Mouse (Mus musculus): ENCODE data around the gene Selenbp2. TPM values are rescaled to one million over a fixed set of nuclear protein-coding genes. Genes with fewer than 3 reads are reported as not detected.
"Not testable (repeated sequence)": the region's sequence is repeated elsewhere in the genome, so short reads cannot be mapped to it uniquely, and the experiment has no call there.

Selenbp2 gene
- polyA plus RNA-seq, 1 experiment from 2014 or later = 0.53 TPM

GRCm38 (mm10) chr3:94679351-94679841 is 14.0 kb upstream of the Selenbp2 start:
- Histone ChIP-seq H3K9ac (no peak overlapping the region), H3K27ac (replicated peaks) (no peak overlapping the region), H3K27me3 (no peaks in the 10 kb centered on the region), H3K4me1 (replicated peaks) (no peaks in the 10 kb centered on the region), H3K4me2 (no peak overlapping the region), H3K9me3 (no peaks in the 10 kb centered on the region), H3K4me3 (no peak overlapping the region), H3K36me3 (no peaks in the 10 kb centered on the region)
- WGBS = 83% methylated on average over 8 of the region's 8 CpGs
- no peak for ATAC-seq (ENCODE audit: low read depth)

- H3K9ac ChIP-seq; H3K4me3 ChIP-seq; H3K9me3 ChIP-seq; H3K4me2 ChIP-seq; ATAC-seq (ENCODE audit: low read depth); H3K27ac ChIP-seq (replicated peaks); H3K27me3 ChIP-seq; H3K36me3 ChIP-seq; H3K4me1 ChIP-seq (replicated peaks): not testable (repeated sequence)
- 93% methylated on average over 12 of the region's 12 CpGs for WGBS
Observed at GRCm38 (mm10) chr3:94680032-94680431, 13.3 kb upstream of the Selenbp2 start.

GRCm38 (mm10) chr3:94680783-94681182 is 12.6 kb upstream of the Selenbp2 start:
- no peak overlapping the region for H3K4me3 ChIP-seq
- H3K27me3 ChIP-seq = no peaks in the 10 kb centered on the region
- H3K9me3 ChIP-seq = no peaks in the 10 kb centered on the region
- no peaks in the 10 kb centered on the region for H3K4me1 ChIP-seq (replicated peaks)
- 92% methylated on average over 16 of the region's 16 CpGs for WGBS
- no peak overlapping the region for H3K4me2 ChIP-seq
- no peak overlapping the region for H3K27ac ChIP-seq (replicated peaks)
- no peaks in the 10 kb centered on the region for H3K36me3 ChIP-seq
- no peak overlapping the region for H3K9ac ChIP-seq
- no peak for ATAC-seq (ENCODE audit: low read depth)

DNA sequence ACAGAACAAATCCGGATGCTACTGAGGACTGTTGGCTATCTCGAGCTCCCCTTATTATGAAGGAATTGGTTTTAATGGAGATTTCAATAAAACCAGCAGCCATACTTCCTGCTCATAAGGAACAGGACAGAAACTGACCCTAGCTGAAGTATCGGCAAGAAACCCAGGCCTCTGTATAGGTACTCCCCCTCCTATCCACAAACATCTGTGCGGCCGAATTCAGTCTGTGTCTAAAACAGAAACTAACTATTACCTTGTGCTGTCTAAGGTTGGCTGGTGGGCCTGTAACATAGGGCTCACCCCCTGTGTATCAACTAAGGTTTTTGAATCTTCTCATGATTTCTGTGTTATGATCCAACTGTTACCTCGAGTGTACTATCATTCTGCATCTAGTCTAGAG is 9.7 kb upstream of the Selenbp2 start:
- no peaks in the 10 kb centered on the region for H3K36me3 ChIP-seq
- 88% methylated on average over 6 of the region's 6 CpGs for WGBS
- no peak overlapping the region for H3K27ac ChIP-seq (replicated peaks)
- ATAC-seq (ENCODE audit: low read depth) = no peak
- H3K9me3 ChIP-seq = no peaks in the 10 kb centered on the region
- H3K4me2 ChIP-seq = no peak overlapping the region
- H3K4me1 ChIP-seq (replicated peaks) = no peaks in the 10 kb centered on the region
- H3K9ac ChIP-seq = no peak overlapping the region
- H3K4me3 ChIP-seq = no peak overlapping the region
- H3K27me3 ChIP-seq = no peaks in the 10 kb centered on the region

DNA sequence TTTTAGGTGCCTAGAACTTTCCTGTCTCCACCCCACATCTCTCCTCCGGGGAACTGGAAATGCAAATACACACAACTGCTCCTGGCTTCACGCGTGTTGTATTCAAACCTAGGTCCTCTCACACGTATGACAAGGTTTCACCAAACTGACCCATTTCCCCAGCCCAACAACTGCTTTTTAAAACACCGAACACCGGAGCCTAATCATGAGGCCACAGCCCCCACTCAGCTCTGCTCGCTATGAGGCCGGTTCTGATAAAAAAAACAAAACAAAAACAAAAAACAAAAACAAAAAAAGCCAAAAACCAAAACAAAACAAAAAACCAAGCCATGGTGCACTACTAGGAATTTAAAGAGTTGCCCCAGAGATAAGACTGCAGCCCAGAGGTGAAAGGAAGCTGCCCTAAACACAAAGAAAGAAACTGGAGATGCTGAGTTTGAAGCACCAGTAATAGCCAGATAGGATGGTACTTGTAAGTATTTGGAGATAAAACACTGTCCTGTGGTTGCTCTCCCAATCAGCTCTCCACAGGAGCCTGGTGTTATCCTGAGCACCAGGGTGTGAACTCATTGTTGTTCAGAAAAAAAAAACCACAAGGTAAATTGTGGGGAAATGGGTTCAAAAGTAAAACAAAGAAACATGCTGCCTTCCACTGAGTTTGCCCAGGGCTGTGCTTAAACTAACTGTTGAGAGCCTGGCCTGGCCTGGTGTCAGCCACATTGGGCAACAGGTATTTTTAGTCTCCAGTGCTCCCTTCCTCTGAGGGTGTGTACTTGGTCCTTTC is 7.2 kb upstream of the Selenbp2 start:
- H3K4me1 ChIP-seq (replicated peaks); H3K4me2 ChIP-seq; H3K27me3 ChIP-seq; ATAC-seq (ENCODE audit: low read depth); H3K4me3 ChIP-seq; H3K9ac ChIP-seq; H3K9me3 ChIP-seq; H3K36me3 ChIP-seq; H3K27ac ChIP-seq (replicated peaks): not testable (repeated sequence)
- WGBS = 88% methylated on average over 8 of the region's 8 CpGs

DNA sequence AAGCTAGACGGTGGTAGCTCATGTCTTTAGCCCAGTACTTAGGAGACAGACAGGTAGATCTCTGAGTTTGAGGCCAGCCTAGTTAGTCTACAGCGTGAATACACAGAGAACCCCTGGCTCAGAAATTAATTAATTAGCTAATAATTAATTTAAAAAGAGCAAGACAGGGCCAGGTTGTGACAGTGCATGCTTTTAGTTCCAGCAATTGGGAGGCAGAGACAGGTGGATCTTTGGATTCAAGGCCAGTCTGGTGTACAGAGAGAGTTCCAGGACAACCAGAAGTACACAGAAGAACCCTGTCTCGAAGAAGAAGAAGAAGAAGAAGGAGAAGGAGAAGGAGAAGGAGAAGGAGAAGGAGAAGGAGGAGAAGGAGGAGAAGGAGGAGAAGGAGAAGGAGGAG is 4.7 kb upstream of the Selenbp2 start:
- H3K9me3 ChIP-seq; H3K4me2 ChIP-seq; H3K9ac ChIP-seq; H3K27ac ChIP-seq (replicated peaks); H3K27me3 ChIP-seq; ATAC-seq (ENCODE audit: low read depth); H3K4me1 ChIP-seq (replicated peaks); H3K4me3 ChIP-seq; H3K36me3 ChIP-seq: not testable (repeated sequence)
- WGBS = 88% methylated on average over 3 of the region's 3 CpGs

GRCm38 (mm10) chr3:94689195-94689594 is 4.2 kb upstream of the Selenbp2 start:
- not testable (repeated sequence) for H3K4me3 ChIP-seq; H3K27me3 ChIP-seq; H3K4me1 ChIP-seq (replicated peaks); H3K4me2 ChIP-seq; H3K36me3 ChIP-seq; H3K9ac ChIP-seq; H3K9me3 ChIP-seq; ATAC-seq (ENCODE audit: low read depth); H3K27ac ChIP-seq (replicated peaks)
- 80% methylated on average over 1 of the region's 1 CpGs for WGBS

- not testable (repeated sequence) for H3K27me3 ChIP-seq; H3K4me1 ChIP-seq (replicated peaks); H3K4me2 ChIP-seq; H3K4me3 ChIP-seq; H3K9me3 ChIP-seq; H3K27ac ChIP-seq (replicated peaks); ATAC-seq (ENCODE audit: low read depth); H3K9ac ChIP-seq; H3K36me3 ChIP-seq
- 63% methylated on average over 6 of the region's 6 CpGs for WGBS
Observed at GRCm38 (mm10) chr3:94690162-94690561, 3.2 kb upstream of the Selenbp2 start.

- Histone ChIP-seq H3K27me3 (no peaks in the 10 kb centered on the region), H3K4me3 (no peak overlapping the region)
- no peak for ATAC-seq (ENCODE audit: low read depth)
Observed at GRCm38 (mm10) chr3:94690616-94691247, 2.6 kb upstream of the Selenbp2 start.

DNA sequence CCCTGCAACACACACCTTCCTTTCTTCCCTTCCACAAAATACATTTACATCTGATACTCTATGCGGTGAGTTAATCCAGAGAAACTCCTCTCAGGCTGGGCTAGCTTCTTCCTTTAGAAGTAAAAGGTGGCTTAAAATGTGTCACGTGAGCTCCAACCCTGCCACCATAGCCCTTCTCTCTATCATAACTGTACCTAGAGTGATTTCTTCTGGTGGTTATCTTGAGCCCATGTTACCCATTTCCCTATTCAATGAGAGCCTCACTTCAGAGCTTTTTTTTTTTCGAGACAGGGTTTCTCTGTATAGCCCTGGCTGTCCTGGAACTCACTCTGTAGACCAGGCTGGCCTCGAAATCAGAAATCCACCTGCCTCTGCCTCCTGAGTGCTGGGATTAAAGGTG is 1.7 kb upstream of the Selenbp2 start:
- not testable (repeated sequence) for H3K27ac ChIP-seq (replicated peaks); H3K4me1 ChIP-seq (replicated peaks); H3K9me3 ChIP-seq; ATAC-seq (ENCODE audit: low read depth); H3K36me3 ChIP-seq; H3K27me3 ChIP-seq; H3K4me3 ChIP-seq; H3K4me2 ChIP-seq; H3K9ac ChIP-seq
- 92% methylated on average over 4 of the region's 4 CpGs for WGBS

More at GRCm38 (mm10) chr3:94690616-94691247, 2.6 kb upstream of the Selenbp2 start:
- no peak overlapping the region for H3K27ac ChIP-seq (replicated peaks)
- H3K4me1 ChIP-seq (replicated peaks) = no peaks in the 10 kb centered on the region
- no peak overlapping the region for H3K9ac ChIP-seq
- no peaks in the 10 kb centered on the region for H3K9me3 ChIP-seq
- no peaks in the 10 kb centered on the region for H3K36me3 ChIP-seq
- H3K4me2 ChIP-seq = no peak overlapping the region

DNA sequence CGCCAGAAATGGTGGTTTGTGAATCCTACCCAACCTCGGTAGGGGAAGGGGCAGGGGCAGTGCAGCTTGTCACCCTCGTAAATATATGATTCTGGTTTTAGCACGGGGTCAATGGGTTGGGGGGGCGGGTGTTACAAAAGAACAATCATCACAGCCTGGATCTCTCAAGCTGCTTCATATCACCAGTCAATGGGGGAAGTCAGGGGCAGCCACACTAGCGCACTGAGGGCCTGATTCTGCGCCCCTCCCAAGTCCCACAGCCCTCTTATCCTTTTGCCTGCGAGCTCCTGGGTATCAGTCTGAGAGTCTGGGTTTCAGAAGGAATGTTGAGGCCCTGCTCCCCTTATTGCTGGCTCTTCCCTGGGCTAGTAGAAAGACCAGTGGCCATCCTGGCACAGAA is 518 bp downstream of the Selenbp2 start:
- not testable (repeated sequence) for H3K4me1 ChIP-seq (replicated peaks); H3K4me3 ChIP-seq; H3K36me3 ChIP-seq; H3K9me3 ChIP-seq; H3K4me2 ChIP-seq; H3K27me3 ChIP-seq; H3K9ac ChIP-seq; ATAC-seq (ENCODE audit: low read depth); H3K27ac ChIP-seq (replicated peaks)
- WGBS = 41% methylated on average over 5 of the region's 8 CpGs

DNA sequence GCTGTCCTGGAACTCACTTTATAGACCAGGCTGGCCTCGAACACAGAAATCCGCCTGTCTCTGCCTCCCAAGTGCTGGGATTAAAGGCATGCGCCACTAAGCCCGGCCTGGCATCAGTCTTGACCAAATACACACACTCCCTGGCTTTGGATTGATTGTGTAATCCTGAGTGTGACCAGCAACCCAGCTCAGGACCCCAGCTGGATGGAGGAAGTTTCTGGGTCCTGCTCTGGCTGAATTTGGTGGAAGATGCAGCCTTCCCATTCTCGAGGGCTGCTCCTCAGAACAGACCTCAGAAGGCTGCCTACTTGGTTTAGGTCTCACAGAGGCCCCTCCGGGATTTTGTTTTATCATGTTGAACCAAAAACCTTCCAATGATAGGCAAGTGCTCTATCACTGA is 2.2 kb downstream of the Selenbp2 start:
- H3K9ac ChIP-seq; ATAC-seq (ENCODE audit: low read depth); H3K27me3 ChIP-seq; H3K27ac ChIP-seq (replicated peaks); H3K36me3 ChIP-seq; H3K4me1 ChIP-seq (replicated peaks); H3K4me2 ChIP-seq; H3K4me3 ChIP-seq; H3K9me3 ChIP-seq: not testable (repeated sequence)
- 87% methylated on average over 6 of the region's 6 CpGs for WGBS

DNA sequence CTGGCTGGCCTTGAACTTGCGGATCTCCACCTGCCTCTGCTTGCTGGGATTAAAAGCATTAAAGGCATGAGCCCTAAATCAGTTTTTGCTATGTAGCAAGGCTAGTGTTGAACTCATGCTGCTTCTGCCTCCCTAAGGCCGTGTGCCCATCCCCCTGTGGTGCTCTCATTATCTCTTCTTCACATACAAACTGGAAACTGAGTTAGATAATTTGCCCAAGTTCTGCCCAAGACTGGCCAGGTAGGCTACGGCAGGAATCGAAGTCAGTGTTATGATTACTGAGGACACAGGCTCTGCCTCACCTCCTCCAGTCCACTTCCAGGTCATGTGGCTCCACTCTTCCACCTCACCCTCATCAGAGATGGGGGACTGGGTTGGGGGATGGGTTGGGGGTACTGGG is 2.9 kb downstream of the Selenbp2 start:
- ATAC-seq (ENCODE audit: low read depth); H3K9ac ChIP-seq; H3K4me3 ChIP-seq; H3K9me3 ChIP-seq; H3K27me3 ChIP-seq; H3K4me2 ChIP-seq; H3K36me3 ChIP-seq; H3K4me1 ChIP-seq (replicated peaks); H3K27ac ChIP-seq (replicated peaks): not testable (repeated sequence)
- WGBS = 87% methylated on average over 4 of the region's 4 CpGs

Measured in neural tube, embryonic 13.5 days (tissue).